Mouse (Mus musculus) testis, adult 2 months (tissue): Measurements from ENCODE around the gene 4930523C07Rik.

Experiments used
- CTCF ChIP-seq: fragments of 200-500 bp; IDR thresholded peaks from 2 replicates; pipeline ENCODE4 v1.5.1; 2012; ENCODE audit warnings: low read depth, mild to moderate bottlenecking, inconsistent platforms, low read length, moderate library complexity; ENCODE audit not compliant: control insufficient read depth, insufficient read depth, insufficient replicate concordance
- POLR2A ChIP-seq: fragments of 200-500 bp; IDR thresholded peaks from 2 replicates; pipeline ENCODE4 v1.6.1; 2012; ENCODE audit warnings: low read depth, mild to moderate bottlenecking, inconsistent platforms, low read length, moderate library complexity; ENCODE audit not compliant: control insufficient read depth

- no peak for TF ChIP-seq CTCF
- no peak for TF ChIP-seq POLR2A
Observed at GRCm38 (mm10) chr1:160013042-160013441, 31.1 kb upstream of the 4930523C07Rik start.
